Comparison of ENCODE assay signal across 8 mouse cellular contexts in genomic region chr11:97185704-97186614, GRCm38 (mm10). TPM values are rescaled to one million over a fixed set of nuclear protein-coding genes. Genes with fewer than 3 reads are reported as not detected.
DNase-seq lines count a peak whose midpoint lies in the region; ATAC-seq and TF ChIP-seq lines count a peak whose summit lies in the region.

No protein-coding gene starts in this region.

- 36% methylated on average over 5 of the region's 5 CpGs for WGBS in lung, embryonic 16.5 days
- 59% methylated on average over 5 of the region's 5 CpGs for WGBS in lung, adult 2 months
- WGBS in forebrain, embryonic 12.5 days, result 68% methylated on average over 5 of the region's 5 CpGs
- WGBS in limb, embryonic 14.5 days, result 63% methylated on average over 5 of the region's 5 CpGs
- WGBS in stomach, embryonic 15.5 days, result 47% methylated on average over 5 of the region's 5 CpGs
- 57% methylated on average over 5 of the region's 5 CpGs for WGBS in cerebellum, adult 2 months

- no peaks in the 10 kb centered on the region for H3K27me3 ChIP-seq in lung, embryonic 16.5 days (ENCODE audit: control insufficient read depth, insufficient read depth, low read depth, low read length)
- no peaks in the 10 kb centered on the region for H3K27me3 ChIP-seq in forebrain, embryonic 12.5 days
- H3K27me3 ChIP-seq in limb, embryonic 14.5 days (ENCODE audit: control insufficient read depth, insufficient read depth, low read length), result no peaks in the 10 kb centered on the region
- H3K27me3 ChIP-seq in stomach, embryonic 15.5 days (replicated peaks), result no peaks in the 10 kb centered on the region
- H3K27me3 ChIP-seq in cerebellum, adult 2 months (ENCODE audit: control insufficient read depth, insufficient read depth, low read length), result no peaks in the 10 kb centered on the region

- H3K4me3 ChIP-seq in lung, embryonic 16.5 days (ENCODE audit: low read length), result peak overlapping the region; percentile 84
- no peak overlapping the region for H3K4me3 ChIP-seq in lung, adult 2 months (replicated peaks; ENCODE audit: extremely low read depth, low read depth, low read length)
- H3K4me3 ChIP-seq in forebrain, embryonic 12.5 days (replicated peaks), result peak overlapping the region; percentile 92
- H3K4me3 ChIP-seq in limb, embryonic 14.5 days (replicated peaks; ENCODE audit: low read length), result peak overlapping the region; percentile 89
- H3K4me3 ChIP-seq in stomach, embryonic 15.5 days (replicated peaks), result peak overlapping the region; percentile 74
- no peak overlapping the region for H3K4me3 ChIP-seq in cerebellum, adult 2 months (replicated peaks; ENCODE audit: insufficient read depth, low read depth, low read length)

- no peak overlapping the region for H3K27ac ChIP-seq in lung, embryonic 16.5 days (ENCODE audit: low read length)
- H3K27ac ChIP-seq in forebrain, embryonic 12.5 days, result no peak overlapping the region
- H3K27ac ChIP-seq in limb, embryonic 14.5 days (replicated peaks; ENCODE audit: low read depth, low read length), result no peak overlapping the region
- peak overlapping the region; percentile 74; the same call in 1 of the 2 replicates for H3K27ac ChIP-seq in stomach, embryonic 15.5 days
- H3K27ac ChIP-seq in cerebellum, adult 2 months (ENCODE audit: insufficient read depth, low read length), result no peak overlapping the region

- no peak for TF ChIP-seq POLR2A in lung, adult 2 months (IDR thresholded peaks at IDR 0.05; ENCODE audit: borderline replicate concordance, extremely low read depth, low read depth, low read length)
- no peak for TF ChIP-seq POLR2A in limb, embryonic 14.5 days (IDR thresholded peaks at IDR 0.05; ENCODE audit: borderline replicate concordance, extremely low read depth, insufficient read depth, insufficient read length)
- no peak for TF ChIP-seq POLR2A in cerebellum, adult 2 months (IDR thresholded peaks at IDR 0.05; ENCODE audit: borderline replicate concordance, insufficient read depth, low read length)

- no peak for TF ChIP-seq CTCF in lung, adult 2 months (IDR thresholded peaks at IDR 0.05; ENCODE audit: insufficient read depth, low read length)
- TF ChIP-seq CTCF in cerebellum, adult 2 months (IDR thresholded peaks at IDR 0.05; ENCODE audit: borderline replicate concordance, insufficient read depth, low read depth, low read length), result no peak

- H3K36me3 ChIP-seq in lung, embryonic 16.5 days (ENCODE audit: control insufficient read depth, insufficient read depth, low read length), result peaks cover 37% of the 10 kb centered on the region
- peaks cover 46% of the 10 kb centered on the region for H3K36me3 ChIP-seq in forebrain, embryonic 12.5 days (replicated peaks)
- H3K36me3 ChIP-seq in limb, embryonic 14.5 days (ENCODE audit: control insufficient read depth, insufficient read depth, low read length), result peaks cover 52% of the 10 kb centered on the region
- H3K36me3 ChIP-seq in stomach, embryonic 15.5 days, result peaks cover 42% of the 10 kb centered on the region

- no peak for ATAC-seq in lung, embryonic 16.5 days (ENCODE audit: low read depth)
- ATAC-seq in forebrain, embryonic 12.5 days (ENCODE audit: low FRiP score), result no peak
- no peak for ATAC-seq in limb, embryonic 14.5 days (ENCODE audit: low FRiP score, low read depth)
- no peak for ATAC-seq in stomach, embryonic 15.5 days (ENCODE audit: insufficient read depth, low FRiP score, low read depth)

- peak overlapping the region; percentile 93 for H3K4me2 ChIP-seq in lung, embryonic 16.5 days (ENCODE audit: low read depth, low read length)
- peak overlapping the region; percentile 67 for H3K4me2 ChIP-seq in forebrain, embryonic 12.5 days
- peak overlapping the region; percentile 58 for H3K4me2 ChIP-seq in limb, embryonic 14.5 days (replicated peaks; ENCODE audit: low read depth, low read length, severe bottlenecking)
- peak overlapping the region; percentile 84 for H3K4me2 ChIP-seq in stomach, embryonic 15.5 days

- H3K9me3 ChIP-seq in lung, embryonic 16.5 days (ENCODE audit: control insufficient read depth, low read length), result no peaks in the 10 kb centered on the region
- no peaks in the 10 kb centered on the region for H3K9me3 ChIP-seq in forebrain, embryonic 12.5 days
- no peaks in the 10 kb centered on the region for H3K9me3 ChIP-seq in limb, embryonic 14.5 days (ENCODE audit: control insufficient read depth, low read length)
- no peaks in the 10 kb centered on the region for H3K9me3 ChIP-seq in stomach, embryonic 15.5 days

- no peak for DNase-seq in lung, adult 2 months
- no peak for DNase-seq in limb, embryonic 14.5 days (ENCODE audit: low spot score)
- no peak for DNase-seq in cerebellum, adult 2 months
- no peak for DNase-seq in layer of hippocampus, adult 11-12 months (ENCODE audit: low spot score)
- DNase-seq in thymus, postnatal 25 days, result no peak

- peak overlapping the region; percentile 72 for H3K9ac ChIP-seq in lung, embryonic 16.5 days (ENCODE audit: low read length)
- H3K9ac ChIP-seq in forebrain, embryonic 12.5 days, result peak overlapping the region; percentile 95
- peak overlapping the region; percentile 52 for H3K9ac ChIP-seq in limb, embryonic 14.5 days (ENCODE audit: low read depth, low read length, severe bottlenecking)
- peak overlapping the region; percentile 57; the same call in 1 of the 2 replicates for H3K9ac ChIP-seq in stomach, embryonic 15.5 days

- peaks cover 20% of the 10 kb centered on the region for H3K4me1 ChIP-seq in lung, embryonic 16.5 days (replicated peaks; ENCODE audit: control insufficient read depth, insufficient read depth, low read length)
- H3K4me1 ChIP-seq in lung, adult 2 months (ENCODE audit: control insufficient read depth, insufficient read depth, low read length), result no peaks in the 10 kb centered on the region
- peaks cover 39% of the 10 kb centered on the region for H3K4me1 ChIP-seq in forebrain, embryonic 12.5 days
- peaks cover 12% of the 10 kb centered on the region for H3K4me1 ChIP-seq in limb, embryonic 14.5 days (ENCODE audit: control insufficient read depth, insufficient read depth, low read length)
- H3K4me1 ChIP-seq in stomach, embryonic 15.5 days, result peaks cover 22% of the 10 kb centered on the region
- H3K4me1 ChIP-seq in cerebellum, adult 2 months (ENCODE audit: control insufficient read depth, insufficient read depth, low read length), result no peaks in the 10 kb centered on the region

RNA-seq across cellular contexts. Expression of gene Kpnb1, which starts 1.7 kb away (rescaled TPM):
- 39.6 and 40.4 TPM in 2 replicates for polyA plus RNA-seq in lung, embryonic 16.5 days (2015; fragmentation: Nextera tagmentation; extraction: Ambion mirVana)
- 18.7 and 32.0 TPM in 2 replicates for polyA plus RNA-seq in lung, adult 2 months (2012; rRNA removed)
- polyA plus RNA-seq in forebrain, embryonic 12.5 days (2016; fragmentation: Nextera tagmentation; extraction: Ambion mirVana), result 71.3 and 73.9 TPM in 2 replicates
- 123 and 145 TPM in 2 replicates for polyA plus RNA-seq in limb, embryonic 14.5 days (2012; rRNA removed)
- polyA plus RNA-seq in limb, embryonic 14.5 days (2014; fragmentation: Nextera tagmentation; extraction: Ambion mirVana), result 71.5 and 71.8 TPM in 2 replicates
- 47.2 and 50.2 TPM in 2 replicates for polyA plus RNA-seq in stomach, embryonic 15.5 days (2015; fragmentation: Nextera tagmentation; extraction: Ambion mirVana)
- 82.0 and 83.9 TPM in 2 replicates for polyA plus RNA-seq in cerebellum, adult 2 months (2012; rRNA removed)

RNA-seq across cellular contexts. Expression of gene Tbkbp1, which starts 34.7 kb away (rescaled TPM):
- 4.9 TPM in 2 replicates for polyA plus RNA-seq in lung, embryonic 16.5 days (2015; fragmentation: Nextera tagmentation; extraction: Ambion mirVana)
- polyA plus RNA-seq in lung, adult 2 months (2012; rRNA removed), result 55.8 and 85.1 TPM in 2 replicates
- polyA plus RNA-seq in forebrain, embryonic 12.5 days (2016; fragmentation: Nextera tagmentation; extraction: Ambion mirVana), result 5.7 and 6.5 TPM in 2 replicates
- polyA plus RNA-seq in limb, embryonic 14.5 days (2012; rRNA removed), result 62.2 and 82.9 TPM in 2 replicates
- polyA plus RNA-seq in limb, embryonic 14.5 days (2014; fragmentation: Nextera tagmentation; extraction: Ambion mirVana), result 9.7 and 11.6 TPM in 2 replicates
- 4.1 and 5.3 TPM in 2 replicates for polyA plus RNA-seq in stomach, embryonic 15.5 days (2015; fragmentation: Nextera tagmentation; extraction: Ambion mirVana)
- polyA plus RNA-seq in cerebellum, adult 2 months (2012; rRNA removed), result 94.3 and 97.7 TPM in 2 replicates

Comparison
In these comparisons a context has a peak if more than half of its experiments do, and no peak if none do; other contexts are left out.
1. H3K4me3 ChIP-seq: peak in lung, embryonic 16.5 days (single experiment), forebrain, embryonic 12.5 days (single experiment), limb, embryonic 14.5 days (single experiment) and stomach, embryonic 15.5 days (single experiment); none in lung, adult 2 months (single experiment) and cerebellum, adult 2 months (single experiment).
2. Peak in every context shown above with its lines, with median percentiles within 50 percentile points of each other: H3K4me2 ChIP-seq and H3K9ac ChIP-seq.